Mouse (Mus musculus): ENCODE measurements around the gene Diaph2.

- TF ChIP-seq CTCF (IDR thresholded peaks at IDR 0.05; ENCODE audit: insufficient read depth, low read depth, low read length) = no peak
- no peak for TF ChIP-seq POLR2A (IDR thresholded peaks at IDR 0.05; ENCODE audit: insufficient read depth, low read depth, low read length)
These were observed 27.9 kb downstream of the Diaph2 start for GRCm38 (mm10) chrX:129777404-129777962.
